Mouse (Mus musculus): ENCODE results near the gene Asgr2.

- TF ChIP-seq CTCF (IDR thresholded peaks at IDR 0.05; ENCODE audit: low read depth, low read length) (no peak), POLR2A (IDR thresholded peaks at IDR 0.05; ENCODE audit: borderline replicate concordance, low read depth, low read length) (no peak)
These were observed 23.5 kb downstream of the Asgr2 start for GRCm38 (mm10) chr11:70115901-70116300.
